Comparison of ENCODE assay signal across 29 mouse cellular contexts in genomic region chr3:129503781-129504180, GRCm38 (mm10). TPM values are rescaled to one million over a fixed set of nuclear protein-coding genes. Genes with fewer than 3 reads are reported as not detected.
DNase-seq lines count a peak whose midpoint lies in the region; ATAC-seq and TF ChIP-seq lines count a peak whose summit lies in the region.
"Had no signal": no experiment of that assay in that cellular context is flagged by ENCODE, and none has a peak within 500 bp of the region (broad histone marks: within the 10 kb centered on the region; RNA-seq: fewer than 3 reads in every experiment).

No protein-coding gene starts in this region.

- 67% methylated on average over 7 of the region's 7 CpGs for WGBS in kidney, postnatal 0 days

- no peak for TF ChIP-seq CTCF in kidney, postnatal 0 days (IDR thresholded peaks at IDR 0.05; ENCODE audit: low read depth)

- H3K27me3 ChIP-seq in kidney, postnatal 0 days (ENCODE audit: insufficient read depth, low read length): no peaks in the 10 kb centered on the region
- H3K27me3 ChIP-seq: hindbrain, embryonic 15.5 days; liver, embryonic 12.5 days; midbrain, embryonic 15.5 days; neural tube, embryonic 15.5 days had no signal

- DNase-seq in urinary bladder, adult 2 months (ENCODE audit: low spot score): peak; percentile 25
- no peak for DNase-seq in urinary bladder, postnatal 4 days (ENCODE audit: low spot score in 2 of 2)
- peak; percentile 62 to 73 for DNase-seq in kidney, adult 8-10 months
- peak; percentile 6 for DNase-seq in kidney, postnatal 0 days (ENCODE audit: low spot score)
- peak; percentile 48 to 67 for DNase-seq in kidney, postnatal 4 days
- DNase-seq in right cerebral cortex, postnatal 14 days: no peak
- DNase-seq in heart, adult 18-20 months: no peak
- DNase-seq in embryo, embryonic 9.5 days (ENCODE audit: extremely low spot score): no peak
- DNase-seq: adrenal gland, postnatal 14 days; cerebellum, adult 11-12 months; cerebellum, adult 9-11 months; forebrain, postnatal 0 days; gastrocnemius, postnatal 10 days; heart, postnatal 36 days; layer of hippocampus, postnatal 36 days; left cerebral cortex, postnatal 4 days; lung, adult 18-20 months; lung, postnatal 10 days; thymus, adult 2 months; thymus, postnatal 36 days had no signal

- no peaks in the 10 kb centered on the region for H3K4me1 ChIP-seq in kidney, postnatal 0 days (replicated peaks; ENCODE audit: insufficient read depth, low read length)
- H3K4me1 ChIP-seq: hindbrain, embryonic 15.5 days; liver, embryonic 12.5 days; midbrain, embryonic 15.5 days; neural tube, embryonic 15.5 days had no signal

- ATAC-seq in kidney, postnatal 0 days (replicated peaks; ENCODE audit: low FRiP score, low read depth): no peak; the same call in 1 of the 2 replicates
- ATAC-seq: CD4-positive, CD25-positive, alpha-beta regulatory T cell, adult 4 months; forebrain, postnatal 0 days; inflammation-experienced regulatory T-cells, adult 6 months; liver, embryonic 12.5 days; midbrain, embryonic 15.5 days had no signal

- H3K9me3 ChIP-seq in kidney, postnatal 0 days (replicated peaks; ENCODE audit: low read length): no peaks in the 10 kb centered on the region
- H3K9me3 ChIP-seq: hindbrain, embryonic 15.5 days; liver, embryonic 12.5 days; midbrain, embryonic 15.5 days; neural tube, embryonic 15.5 days had no signal

- peak overlapping the region; percentile 36; the same call in 1 of the 2 replicates for H3K27ac ChIP-seq in kidney, postnatal 0 days
- H3K27ac ChIP-seq: hindbrain, embryonic 15.5 days; liver, embryonic 12.5 days; macrophage; midbrain, embryonic 15.5 days; neural tube, embryonic 15.5 days had no signal

- no peak overlapping the region for H3K9ac ChIP-seq in kidney, postnatal 0 days (ENCODE audit: low read depth, low read length)
- H3K9ac ChIP-seq: forebrain, postnatal 0 days; hindbrain, embryonic 15.5 days; liver, embryonic 12.5 days; midbrain, embryonic 15.5 days; neural tube, embryonic 15.5 days had no signal

- no peak overlapping the region for H3K4me2 ChIP-seq in kidney, postnatal 0 days (ENCODE audit: low read length)
- H3K4me2 ChIP-seq: heart, embryonic 11.5 days; hindbrain, embryonic 15.5 days; liver, embryonic 12.5 days; midbrain, embryonic 15.5 days; neural tube, embryonic 15.5 days had no signal

- H3K36me3 ChIP-seq in kidney, postnatal 0 days (ENCODE audit: insufficient read depth, low read length): no peaks in the 10 kb centered on the region
- H3K36me3 ChIP-seq: hindbrain, embryonic 15.5 days; liver, embryonic 12.5 days; midbrain, embryonic 15.5 days; neural tube, embryonic 15.5 days had no signal

- no peak overlapping the region for H3K4me3 ChIP-seq in kidney, postnatal 0 days (replicated peaks; ENCODE audit: low read depth, low read length)
- H3K4me3 ChIP-seq: erythroblast, embryonic 14.5 days; hindbrain, embryonic 15.5 days; liver, embryonic 12.5 days; midbrain, embryonic 15.5 days; neural tube, embryonic 15.5 days had no signal

RNA-seq across cellular contexts. Expression of gene Elovl6, which starts 28.4 kb away (rescaled TPM):
- 29.1 and 34.2 TPM in 2 replicates for polyA plus RNA-seq in urinary bladder, adult 2 months (2012; rRNA removed)
- 34.2 and 37.0 TPM in 2 replicates for polyA plus RNA-seq in kidney, postnatal 0 days (2015; fragmentation: Nextera tagmentation; extraction: Ambion mirVana)
- total RNA-seq in heart, adult 18-20 months (2021): 10 to 100 TPM in 1 of 2 experiments, under 1 TPM in 1; 0.65 to 13.4 TPM

Comparison
In these comparisons a context has a peak if more than half of its experiments do, and no peak if none do; other contexts are left out.
1. DNase-seq: peak in urinary bladder, adult 2 months (single experiment), kidney, adult 8-10 months (2 of 2), kidney, postnatal 0 days (single experiment) and kidney, postnatal 4 days (2 of 2); none in urinary bladder, postnatal 4 days (0 of 2), right cerebral cortex, postnatal 14 days (single experiment), heart, adult 18-20 months (0 of 2) and embryo, embryonic 9.5 days (single experiment).